Mouse (Mus musculus): ENCODE measurements around the gene Faf1.
"Not testable (repeated sequence)": the region's sequence is repeated elsewhere in the genome, so short reads cannot be mapped to it uniquely, and the experiment has no call there.

Faf1 gene

GRCm38 (mm10) chr4:109665101-109665981 lies 11.0 kb upstream of the Faf1 start:
- DNase-seq (ENCODE audit: inconsistent ontology term): peak; percentile 66

DNA sequence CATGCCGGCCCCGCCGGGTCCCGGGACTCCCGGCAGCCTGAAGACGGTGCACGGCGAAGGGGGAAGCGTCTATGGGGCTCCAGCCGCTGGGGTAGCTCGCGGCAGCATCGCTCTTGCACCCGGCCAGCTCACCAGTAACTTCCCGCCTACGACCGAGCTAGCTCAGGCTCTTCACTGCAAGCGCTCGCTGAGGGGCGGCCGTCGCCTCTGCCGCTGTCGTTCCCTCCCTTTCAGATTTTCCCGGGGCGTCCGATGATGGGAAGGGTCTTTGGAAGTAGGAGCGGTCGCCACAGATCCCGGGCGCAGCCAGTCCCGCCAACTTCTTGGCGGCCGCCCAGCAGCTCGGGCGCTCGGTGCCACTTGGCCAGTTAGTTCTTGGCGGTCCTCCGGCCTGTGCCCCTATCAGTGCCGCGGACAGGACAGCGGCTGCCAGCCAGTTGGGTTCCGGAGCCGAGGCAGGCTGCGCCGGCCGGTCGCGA lies 10.4 kb upstream of the Faf1 start:
- DNase-seq (ENCODE audit: inconsistent ontology term): peak; percentile 78

DNA sequence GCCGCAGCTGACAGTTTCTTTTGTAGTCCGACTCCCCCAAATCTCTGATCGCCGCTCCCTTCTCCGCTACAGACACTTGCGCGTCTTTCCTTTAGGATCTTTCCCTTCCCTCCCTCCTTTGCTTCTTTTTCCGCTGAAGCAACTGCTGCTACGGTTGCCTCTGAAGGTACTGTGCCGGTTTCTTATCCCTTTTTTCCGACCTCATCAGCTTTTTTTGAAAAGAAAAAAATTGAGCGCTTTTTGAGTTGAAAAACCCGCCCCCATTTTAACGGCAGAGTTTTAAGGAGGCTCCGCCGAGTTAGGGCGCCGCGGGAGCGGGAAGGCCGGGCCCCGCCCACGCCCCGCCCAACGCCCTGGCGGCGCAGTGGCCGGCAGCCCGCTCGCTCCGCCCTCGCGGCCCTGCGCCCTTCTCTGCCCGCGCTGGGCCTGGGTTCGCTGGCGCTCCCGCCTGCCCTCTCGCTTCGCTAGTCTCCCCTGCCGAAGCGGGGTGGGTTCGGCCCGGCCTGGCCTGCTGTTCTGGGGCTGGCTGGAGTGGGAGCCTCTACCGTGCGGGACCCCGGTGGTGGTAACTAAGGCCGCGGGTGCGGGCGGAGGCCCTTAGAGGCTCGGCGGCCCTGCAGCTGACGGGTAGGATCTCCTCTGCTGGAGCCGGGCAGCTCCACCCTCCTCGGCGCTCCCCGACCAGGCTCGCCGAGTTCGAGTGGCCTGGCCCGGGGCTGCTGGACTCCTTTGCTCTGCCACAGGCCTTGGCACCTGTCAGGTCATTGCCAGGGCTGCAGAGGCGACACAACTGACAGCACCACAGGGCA lies 9.7 kb upstream of the Faf1 start, which contains the start of gene Cdkn2c:
TSS of gene Cdkn2c (minus strand) at position 729 of the 809 bp plus-strand sequence.
- peak; percentile 96 for DNase-seq (ENCODE audit: inconsistent ontology term)

- peak; percentile 36 for DNase-seq (ENCODE audit: inconsistent ontology term)
Observed at GRCm38 (mm10) chr4:109667518-109667917, 8.9 kb upstream of the Faf1 start.

- DNase-seq (ENCODE audit: inconsistent ontology term): peak; percentile 37
Observed at GRCm38 (mm10) chr4:109670213-109670612, 6.2 kb upstream of the Faf1 start.

DNA sequence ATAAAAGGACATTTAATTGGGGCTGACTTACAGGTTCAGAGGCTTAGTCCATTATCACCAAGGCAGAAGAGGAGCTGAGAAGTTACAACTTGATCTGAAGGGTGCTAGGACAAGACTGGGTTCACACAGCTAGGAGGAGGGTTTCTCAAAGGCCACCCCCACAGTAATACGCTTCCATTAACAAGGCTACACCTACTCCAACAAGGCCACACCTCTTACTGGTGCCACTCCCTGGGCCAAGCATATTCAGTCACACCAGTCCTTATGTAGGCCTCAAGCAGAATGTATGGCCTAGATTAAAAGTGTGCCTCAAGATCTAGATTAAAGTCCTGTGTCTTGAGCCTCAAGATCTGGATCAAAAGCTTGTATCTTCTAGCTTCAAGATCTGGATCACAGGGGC lies 4.4 kb upstream of the Faf1 start:
- no peak for DNase-seq (ENCODE audit: inconsistent ontology term)

GRCm38 (mm10) chr4:109674097-109674496 lies 2.3 kb upstream of the Faf1 start:
- DNase-seq (ENCODE audit: inconsistent ontology term): no peak

DNA sequence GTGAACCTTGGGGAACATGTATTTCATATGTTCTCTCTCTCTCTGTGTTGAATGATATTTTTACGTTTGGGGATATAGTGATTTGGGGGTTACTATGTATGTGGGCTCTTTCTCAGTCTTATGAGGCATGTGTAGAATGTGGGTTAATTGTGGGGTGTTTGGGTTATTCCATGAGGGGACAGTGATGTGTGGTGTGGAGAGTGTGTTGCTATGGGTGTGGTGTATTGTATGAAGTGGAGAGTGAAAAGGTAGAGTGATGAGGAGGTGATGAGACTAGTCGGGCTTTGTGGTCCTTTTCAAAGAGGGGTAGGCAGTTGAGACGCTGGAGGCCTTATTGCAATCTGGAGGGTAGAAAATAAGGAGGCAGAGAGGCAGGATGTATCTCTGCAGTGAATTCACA lies 833 bp downstream of the Faf1 start:
- no peak for DNase-seq (ENCODE audit: inconsistent ontology term)

DNA sequence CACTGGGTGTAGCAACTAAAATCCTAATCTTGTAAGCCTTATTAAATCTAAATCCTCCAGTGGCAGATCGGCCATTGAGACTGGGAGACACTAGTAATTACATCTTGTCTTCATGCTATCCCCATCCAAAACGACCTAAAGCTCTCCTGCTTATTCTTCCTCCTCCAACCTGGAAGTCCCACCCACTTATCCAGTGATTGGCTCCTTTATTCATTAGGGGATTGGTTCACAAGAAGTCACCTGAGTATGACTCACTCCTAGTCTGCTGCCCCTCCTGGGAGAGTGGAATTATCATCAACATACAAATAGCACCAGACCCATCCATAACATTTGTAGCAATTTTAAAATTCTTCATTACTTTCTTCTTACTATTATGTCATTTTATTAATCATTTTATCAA lies 7.2 kb downstream of the Faf1 start:
- no peak for DNase-seq (ENCODE audit: inconsistent ontology term)

GRCm38 (mm10) chr4:109692674-109693073 lies 16.3 kb downstream of the Faf1 start:
- DNase-seq (ENCODE audit: inconsistent ontology term): no peak

GRCm38 (mm10) chr4:109700727-109701126 lies 24.3 kb downstream of the Faf1 start:
- DNase-seq (ENCODE audit: inconsistent ontology term): not testable (repeated sequence)

DNA sequence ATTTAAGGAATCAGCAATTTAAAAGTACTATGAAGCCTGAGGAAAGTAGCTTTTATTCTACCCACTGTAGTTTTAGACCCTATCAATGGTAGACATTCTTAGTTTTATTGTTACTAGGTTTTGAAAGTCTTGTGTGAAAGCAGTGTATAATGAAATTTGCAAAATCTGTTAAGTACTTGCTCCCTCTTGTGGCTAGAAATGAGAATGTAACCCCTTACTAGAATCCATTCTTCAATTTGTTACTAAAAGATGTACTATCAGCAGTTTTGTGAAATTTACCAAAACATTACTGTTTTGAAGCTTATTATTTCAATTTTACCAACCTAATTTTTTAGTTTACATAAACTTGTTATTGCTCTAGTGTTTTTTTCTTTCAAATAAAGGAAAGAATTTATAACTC lies 27.2 kb downstream of the Faf1 start:
- peak; percentile 16 for DNase-seq (ENCODE audit: inconsistent ontology term)

DNA sequence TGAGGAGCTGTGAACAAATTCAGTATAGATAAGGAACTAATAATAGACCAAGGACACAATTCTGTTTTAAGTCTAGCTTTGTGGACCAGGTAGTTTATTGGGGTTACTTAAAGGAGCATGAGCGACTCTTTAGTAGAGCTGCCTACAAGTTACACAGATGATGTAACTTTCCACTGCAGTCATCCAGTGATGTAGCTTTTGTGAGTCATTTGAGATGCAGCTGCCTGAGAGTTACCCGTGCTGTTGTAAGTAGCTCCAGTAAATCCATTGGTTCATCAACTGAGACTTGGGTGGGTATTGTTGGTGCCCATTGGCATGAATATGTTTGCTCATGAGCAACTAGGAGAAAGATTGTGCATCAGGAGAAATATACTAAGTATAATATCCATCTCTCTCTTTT lies 29.0 kb downstream of the Faf1 start:
- DNase-seq (ENCODE audit: inconsistent ontology term): no peak

- no peak for DNase-seq (ENCODE audit: inconsistent ontology term)
Observed at GRCm38 (mm10) chr4:109719281-109719680, 42.9 kb downstream of the Faf1 start.

DNA sequence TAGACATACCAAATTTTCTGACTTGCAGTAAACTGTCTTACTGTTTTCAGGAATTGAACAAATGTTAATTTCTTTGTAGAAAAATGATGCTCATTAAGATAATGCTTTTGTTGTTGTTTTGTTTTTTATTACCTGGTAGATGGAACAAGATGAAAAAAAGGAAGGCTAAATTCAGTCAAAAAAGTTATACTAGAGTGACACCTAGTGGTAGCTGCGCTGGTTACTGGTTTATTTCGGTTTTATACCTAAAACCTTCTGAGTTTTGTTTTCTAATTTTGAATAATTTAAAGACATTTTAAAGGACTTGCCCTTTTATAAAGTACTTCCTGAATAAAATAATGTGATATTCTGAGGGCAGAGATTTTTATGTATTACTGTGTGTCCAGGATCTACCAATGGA lies 52.9 kb downstream of the Faf1 start:
- no peak for DNase-seq (ENCODE audit: inconsistent ontology term)

DNA sequence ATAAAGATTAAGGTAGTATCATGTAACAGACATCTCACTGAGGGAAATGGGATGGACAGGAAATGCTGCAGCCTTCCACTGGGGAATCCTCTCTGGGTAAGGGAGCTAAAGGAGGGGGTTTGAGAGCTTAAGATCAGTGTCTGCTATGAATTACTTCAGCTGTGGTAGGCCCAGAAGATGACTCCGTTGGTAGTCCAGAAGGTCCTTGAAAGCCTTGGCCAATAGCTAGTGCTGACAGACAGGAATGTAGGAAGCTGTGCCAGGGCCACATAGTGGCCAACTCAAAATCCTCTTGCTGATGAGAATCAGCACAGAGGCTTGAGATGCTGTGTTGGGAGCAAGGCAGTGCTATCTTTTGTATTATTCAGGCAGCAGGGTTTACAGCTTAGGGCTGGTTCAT lies 59.4 kb downstream of the Faf1 start:
- DNase-seq (ENCODE audit: inconsistent ontology term): peak; percentile 59

DNA sequence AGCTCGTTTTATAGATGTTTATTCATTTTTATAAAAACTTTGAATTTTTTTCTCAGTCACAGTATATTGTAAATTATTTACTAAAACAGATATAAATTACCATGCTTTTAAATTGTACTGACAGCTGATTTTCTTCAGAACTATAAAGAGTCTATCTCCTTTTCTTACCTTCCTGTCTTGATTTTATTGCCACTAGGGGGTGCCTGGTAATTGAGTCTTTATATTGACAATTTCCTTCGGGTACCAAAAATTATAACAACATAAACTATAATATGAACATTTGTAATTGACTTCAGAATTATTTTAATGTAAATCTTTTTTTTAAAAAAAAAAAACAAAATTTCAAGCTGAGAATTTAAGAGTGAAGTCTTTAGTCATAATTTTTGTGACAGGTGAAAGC lies 67.6 kb downstream of the Faf1 start:
- no peak for DNase-seq (ENCODE audit: inconsistent ontology term)

- peak; percentile 26 for DNase-seq (ENCODE audit: inconsistent ontology term)
Observed at GRCm38 (mm10) chr4:109759031-109759430, 82.6 kb downstream of the Faf1 start.

DNA sequence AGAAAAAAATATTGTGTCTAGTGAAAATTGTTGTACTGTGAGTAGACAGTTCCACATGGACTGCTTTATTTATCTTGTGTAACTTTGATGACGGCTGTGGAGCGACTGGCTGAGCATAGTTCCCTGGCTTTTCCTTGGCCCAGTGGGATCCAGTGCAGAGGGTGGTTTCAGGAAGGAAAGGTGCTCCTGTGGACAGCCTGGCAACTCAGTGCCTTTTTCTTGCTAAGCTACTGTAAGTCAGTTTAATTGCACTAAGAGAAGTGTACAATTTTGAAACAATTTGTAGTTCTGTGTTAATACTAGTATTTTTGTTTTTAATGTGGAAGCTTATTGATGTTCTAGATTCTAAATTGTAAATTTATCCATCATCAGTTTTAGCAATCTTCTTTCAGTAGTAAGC lies 83.5 kb downstream of the Faf1 start:
- no peak for DNase-seq (ENCODE audit: inconsistent ontology term)

GRCm38 (mm10) chr4:109760501-109760900 lies 84.1 kb downstream of the Faf1 start:
- no peak for DNase-seq (ENCODE audit: inconsistent ontology term)

DNA sequence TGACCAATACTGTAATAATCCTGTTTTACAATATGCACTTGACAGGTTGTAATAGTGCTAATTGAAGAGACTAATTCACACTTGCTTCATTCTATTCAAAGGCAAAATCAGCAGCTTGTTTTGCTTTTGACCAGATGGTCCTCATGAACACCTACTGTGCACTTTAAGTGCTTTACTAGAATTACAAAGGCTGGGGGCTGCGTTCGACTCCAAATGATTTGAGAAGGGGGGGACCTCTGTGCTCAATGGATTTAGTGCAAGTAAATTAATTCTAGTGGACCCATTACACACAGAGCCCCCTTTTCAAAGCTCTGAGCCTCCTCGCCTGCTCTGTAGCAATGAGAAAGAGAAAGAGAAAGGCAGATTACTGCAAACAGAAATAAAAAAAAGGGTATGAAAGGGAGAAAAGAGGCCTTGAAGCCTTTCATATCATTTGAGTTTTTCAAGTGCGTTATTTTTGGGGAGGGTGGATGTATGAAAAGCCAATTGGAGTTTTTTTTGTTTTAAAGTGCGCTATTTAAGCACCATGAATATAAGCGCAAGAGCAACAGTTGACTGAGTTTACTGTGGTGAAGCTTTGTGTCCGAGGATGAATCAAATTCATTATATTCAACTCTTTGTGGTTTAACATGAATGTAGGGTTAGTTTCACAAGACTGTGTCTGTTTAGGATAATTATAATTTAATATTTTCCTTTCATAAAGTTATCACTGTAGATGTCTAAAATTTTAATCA lies 86.5 kb downstream of the Faf1 start:
- DNase-seq (ENCODE audit: inconsistent ontology term): peak; percentile 40

DNA sequence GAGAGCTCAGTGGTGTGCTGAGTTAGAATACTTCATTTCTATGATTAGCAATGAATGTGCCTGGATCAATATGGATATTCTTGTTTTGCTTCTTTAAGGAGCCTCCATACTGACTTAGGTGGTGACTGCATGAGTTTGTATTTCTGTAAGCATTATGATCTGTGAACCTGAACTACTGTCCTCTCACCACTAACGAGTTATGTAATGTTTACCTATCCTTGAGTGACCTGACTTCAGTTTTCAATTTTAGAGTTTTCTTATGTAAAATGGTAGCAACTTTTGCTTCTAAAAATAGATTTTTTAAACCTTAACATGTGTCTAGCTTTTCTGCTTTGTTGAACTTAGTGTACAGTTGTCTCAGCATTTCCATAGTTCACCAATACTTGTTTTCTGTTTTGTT lies 92.7 kb downstream of the Faf1 start:
- DNase-seq (ENCODE audit: inconsistent ontology term): no peak

All from Muller cell, postnatal 12 days (primary cell).